Mouse (Mus musculus) embryonic fibroblast, embryonic 13.5 days (primary cell): Measurements from ENCODE around the gene Micall1. TPM values are rescaled to one million over a fixed set of nuclear protein-coding genes. Genes with fewer than 3 reads are reported as not detected.

Source experiments
- H3K27ac ChIP-seq: 2 replicates; pipeline ENCODE4 v1.5.1; 2012; ENCODE audit warnings: low read length, control low read depth, inconsistent platforms; ENCODE audit not compliant: insufficient read depth
- H3K4me1 ChIP-seq: 2 replicates; pipeline ENCODE4 v1.6.1; 2011; ENCODE audit warnings: low read length; ENCODE audit not compliant: control insufficient read depth, insufficient read depth
- H3K4me3 ChIP-seq: 2 replicates; pipeline ENCODE4 v1.5.1; 2011; ENCODE audit warnings: mild to moderate bottlenecking, control low read depth, low read length; ENCODE audit not compliant: insufficient read depth
- CTCF ChIP-seq: IDR thresholded peaks from 2 replicates; pipeline ENCODE4 v1.5.1; 2011; ENCODE audit warnings: mild to moderate bottlenecking, control low read depth, low read length, moderate library complexity, borderline replicate concordance; ENCODE audit not compliant: insufficient read depth
- POLR2A ChIP-seq: IDR thresholded peaks from 2 replicates; pipeline ENCODE4 v1.6.1; 2011; ENCODE audit warnings: low read depth, mild to moderate bottlenecking, control low read depth, low read length, moderate library complexity
- polyA plus RNA-seq: library from polyadenylated mRNA; stranded (reverse); fragments of >200 nt; gene quantifications from 2 replicates; pipeline ENCODE4 v1.2.4, GENCODE M21; 2011; ENCODE audit warnings: low read depth; ENCODE audit not compliant: missing spikeins, insufficient read length

The Micall1 gene
- polyA plus RNA-seq, 1 experiment: 17.0 TPM

DNA sequence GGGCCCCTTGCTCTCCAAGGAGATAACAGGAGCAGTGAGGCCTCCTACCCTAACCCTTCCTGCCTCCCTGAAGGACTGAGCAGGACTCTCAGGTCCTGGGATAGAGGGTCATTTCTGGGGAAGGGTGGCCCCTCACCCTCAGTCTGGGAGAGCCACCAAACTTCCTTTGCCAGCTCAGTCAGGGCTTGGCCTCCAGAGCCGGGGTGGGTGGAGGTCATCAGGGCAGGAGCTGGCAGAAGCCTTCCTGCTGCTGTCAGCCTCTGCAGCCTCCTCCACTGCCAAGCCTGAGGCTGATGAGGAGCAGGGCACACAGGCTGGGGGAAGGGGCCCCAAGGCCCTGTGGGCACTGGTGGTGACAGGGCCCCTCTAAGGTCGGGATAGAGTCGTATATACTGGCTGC is 46.9 kb downstream of the Micall1 start:
- no peak overlapping the region for H3K4me3 ChIP-seq
- H3K27ac ChIP-seq: no peak overlapping the region
- no peak for TF ChIP-seq CTCF
- TF ChIP-seq POLR2A: no peak
- peaks cover under 1% of the 10 kb centered on the region; the same call in 1 of the 2 replicates for H3K4me1 ChIP-seq

DNA sequence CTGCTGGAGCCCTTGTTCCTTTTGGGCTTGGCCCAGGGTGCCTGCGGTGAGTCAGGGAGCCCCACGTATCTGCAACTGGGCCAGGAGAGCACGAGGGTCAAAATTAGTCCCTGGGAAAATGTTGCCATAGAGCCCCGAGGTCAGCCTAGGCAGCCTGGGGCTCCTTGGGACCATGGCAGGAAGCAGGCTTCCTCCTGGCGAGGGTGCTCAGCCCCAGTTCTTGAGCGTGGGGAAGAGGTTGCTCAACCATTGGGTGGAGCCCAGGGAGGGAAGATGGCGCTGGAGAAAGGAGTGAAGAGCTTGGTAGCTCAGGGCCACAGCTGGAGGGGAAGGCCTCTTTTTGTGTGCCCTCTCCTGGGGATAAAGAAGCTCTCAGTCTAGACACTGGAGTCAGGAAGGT is 53.6 kb downstream of the Micall1 start:
- TF ChIP-seq CTCF: no peak
- no peak for TF ChIP-seq POLR2A
- Histone ChIP-seq H3K27ac (no peak overlapping the region), H3K4me1 (peaks cover 4% of the 10 kb centered on the region; the same call in 1 of the 2 replicates), H3K4me3 (no peak overlapping the region)

DNA sequence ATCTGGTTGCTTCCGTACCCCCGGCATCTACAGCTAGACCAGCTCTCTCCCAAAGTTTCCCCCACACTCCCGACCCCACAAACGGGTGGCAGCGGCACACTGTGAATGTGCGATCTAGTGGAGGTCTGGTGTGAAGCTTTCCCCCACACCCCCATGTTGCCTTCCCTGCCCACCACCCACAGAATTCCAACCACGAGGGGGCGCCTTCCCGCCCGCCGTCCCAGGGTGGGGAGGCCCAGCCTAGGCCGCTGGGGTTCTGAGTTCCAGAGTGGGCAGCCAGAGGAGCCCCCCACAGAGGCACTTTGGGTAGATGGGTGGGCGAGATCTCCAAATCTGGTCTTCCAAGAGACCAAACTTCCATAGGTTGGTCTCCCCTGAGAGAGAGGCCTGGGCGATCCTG is 54.1 kb downstream of the Micall1 start:
- Histone ChIP-seq H3K27ac (no peak overlapping the region), H3K4me3 (no peak overlapping the region), H3K4me1 (peaks cover 4% of the 10 kb centered on the region; the same call in 1 of the 2 replicates)
- TF ChIP-seq POLR2A: no peak
- TF ChIP-seq CTCF: no peak

GRCm38 (mm10) chr15:79164251-79164650 is 55.6 kb downstream of the Micall1 start:
- no peak overlapping the region for H3K27ac ChIP-seq
- TF ChIP-seq CTCF: no peak
- no peak for TF ChIP-seq POLR2A

GRCm38 (mm10) chr15:79165140-79165539 is 56.4 kb downstream of the Micall1 start, which contains the start of gene Sox10:
TSS of gene Sox10 (minus strand) at chr15:79165240.
- H3K4me1 ChIP-seq: peaks cover 4% of the 10 kb centered on the region; the same call in 1 of the 2 replicates
- no peak within 1 kb of the TSS for H3K27ac ChIP-seq
- TF ChIP-seq POLR2A: no peak
- TF ChIP-seq CTCF: no peak
- H3K4me3 ChIP-seq: no peak within 1 kb of the TSS

More at GRCm38 (mm10) chr15:79164251-79164650, 55.6 kb downstream of the Micall1 start:
- Histone ChIP-seq H3K4me1 (peaks cover 4% of the 10 kb centered on the region; the same call in 1 of the 2 replicates), H3K4me3 (no peak overlapping the region)

DNA sequence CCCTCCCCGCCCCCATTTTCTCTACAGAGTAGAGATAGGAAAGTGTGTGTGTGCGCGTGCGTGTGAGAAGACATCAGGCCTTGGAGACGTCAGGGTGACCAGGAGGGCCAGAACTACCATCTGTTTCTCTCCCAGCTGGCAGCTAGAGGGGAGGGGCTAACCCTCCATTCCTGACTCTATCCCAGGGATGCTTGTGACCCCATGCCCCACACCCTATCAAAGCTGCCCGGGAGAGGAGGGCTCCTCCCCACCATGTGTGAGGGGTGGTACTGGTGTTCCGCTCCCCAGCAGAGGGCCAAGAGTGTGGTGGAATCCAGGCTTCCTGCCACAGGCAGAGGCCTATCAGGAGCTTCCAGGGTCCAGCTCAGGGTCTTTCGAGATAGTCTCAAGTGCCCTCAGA is 58.0 kb downstream of the Micall1 start:
- TF ChIP-seq POLR2A: no peak
- no peak for TF ChIP-seq CTCF
- Histone ChIP-seq H3K4me1 (no peaks in the 10 kb centered on the region), H3K27ac (no peak overlapping the region), H3K4me3 (no peak overlapping the region)

GRCm38 (mm10) chr15:79176905-79177304 is 68.2 kb downstream of the Micall1 start:
- no peak for TF ChIP-seq POLR2A
- no peak for TF ChIP-seq CTCF
- no peaks in the 10 kb centered on the region for H3K4me1 ChIP-seq

DNA sequence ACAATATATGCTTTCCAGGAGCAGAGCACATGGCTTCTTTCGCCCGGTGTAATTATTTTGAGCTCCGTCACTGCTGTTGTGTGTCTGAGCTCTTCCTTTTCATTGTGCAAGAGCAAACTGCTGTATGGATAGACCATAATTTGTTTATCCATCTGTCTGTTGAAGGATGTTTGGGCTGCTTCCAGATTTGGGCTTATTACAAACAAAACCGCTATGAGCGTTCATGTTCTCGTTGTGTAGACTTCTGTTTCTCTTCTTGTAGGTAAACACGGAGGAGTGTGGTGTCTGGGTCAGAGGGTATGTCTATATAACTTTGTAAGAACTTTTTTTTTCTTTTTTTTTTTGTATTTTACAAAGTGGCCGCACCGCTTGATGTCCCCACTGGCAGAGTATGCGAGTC is 76.5 kb downstream of the Micall1 start:
- no peak overlapping the region for H3K4me3 ChIP-seq
- H3K27ac ChIP-seq: no peak overlapping the region
- H3K4me1 ChIP-seq: no peaks in the 10 kb centered on the region
- TF ChIP-seq CTCF (no peak), POLR2A (no peak)

More at GRCm38 (mm10) chr15:79176905-79177304, 68.2 kb downstream of the Micall1 start:
- Histone ChIP-seq H3K27ac (no peak overlapping the region), H3K4me3 (no peak overlapping the region)

Other genes with a start within 250 kb of the Micall1 start
- 33.1 and 33.2 TPM in 2 replicates for gene Gga1, start 231.7 kb upstream of the Micall1 start, polyA plus RNA-seq
- 0.61 TPM in 1 of 2 replicates, not detected in the other for gene Gm49510, start 209.2 kb upstream of the Micall1 start, polyA plus RNA-seq
- gene Sh3bp1, start 209.1 kb upstream of the Micall1 start, polyA plus RNA-seq: 44.1 and 47.8 TPM in 2 replicates
- gene Pdxp, start 195.0 kb upstream of the Micall1 start, polyA plus RNA-seq: 3.0 and 4.2 TPM in 2 replicates
- gene Lgals1, start 182.2 kb upstream of the Micall1 start, polyA plus RNA-seq: 4,027 and 4,662 TPM in 2 replicates
- gene Nol12, start 174.0 kb upstream of the Micall1 start, polyA plus RNA-seq: 46.6 and 55.4 TPM in 2 replicates
- gene Triobp, start 161.2 kb upstream of the Micall1 start, polyA plus RNA-seq: 34.2 and 45.6 TPM in 2 replicates
- 107 and 206 TPM in 2 replicates for gene H1f0, start 80.4 kb upstream of the Micall1 start, polyA plus RNA-seq
- gene Galr3, start 67.0 kb upstream of the Micall1 start, polyA plus RNA-seq: not detected in 2 replicates
- gene Ankrd54, start 46.0 kb upstream of the Micall1 start, polyA plus RNA-seq: 10.4 and 13.8 TPM in 2 replicates
- 247 and 268 TPM in 2 replicates for gene Eif3l, start 33.7 kb upstream of the Micall1 start, polyA plus RNA-seq
- gene Polr2f, start 32.1 kb downstream of the Micall1 start, polyA plus RNA-seq: 82.7 and 96.6 TPM in 2 replicates
- 1.7 and 2.2 TPM in 2 replicates for gene 1700088E04Rik, start 32.4 kb downstream of the Micall1 start, polyA plus RNA-seq
- 1.0 TPM in 1 of 2 replicates, not detected in the other for gene Sox10, start 56.3 kb downstream of the Micall1 start, polyA plus RNA-seq
- gene Pick1, start 120.3 kb downstream of the Micall1 start, polyA plus RNA-seq: 11.7 and 15.2 TPM in 2 replicates
- gene Gm49486, start 120.5 kb downstream of the Micall1 start, polyA plus RNA-seq: 0.72 and 0.77 TPM in 2 replicates
- gene Slc16a8, start 145.9 kb downstream of the Micall1 start, polyA plus RNA-seq: not detected in 2 replicates
- gene Baiap2l2, start 176.6 kb downstream of the Micall1 start, polyA plus RNA-seq: 0.23 TPM in 1 of 2 replicates, not detected in the other
- 7.4 and 11.3 TPM in 2 replicates for gene Pla2g6, start 219.5 kb downstream of the Micall1 start, polyA plus RNA-seq
- 11.7 and 13.8 TPM in 2 replicates for gene Maff, start 237.7 kb downstream of the Micall1 start, polyA plus RNA-seq